Mouse (Mus musculus) lung, adult 2 months (tissue): Measurements from ENCODE around the gene Mylk2.

ENCODE experiments used
- CTCF ChIP-seq: fragments of 200-500 bp; IDR thresholded peaks from 2 replicates; pipeline ENCODE4 v1.5.1; 2011; ENCODE audit warnings: mild to moderate bottlenecking, low read length, control low read depth; ENCODE audit not compliant: insufficient read depth
- POLR2A ChIP-seq: fragments of 200-500 bp; IDR thresholded peaks from 2 replicates; pipeline ENCODE4 v1.6.1; 2011; ENCODE audit warnings: low read depth, mild to moderate bottlenecking, control low read depth, low read length, borderline replicate concordance; ENCODE audit errors: extremely low read depth

DNA sequence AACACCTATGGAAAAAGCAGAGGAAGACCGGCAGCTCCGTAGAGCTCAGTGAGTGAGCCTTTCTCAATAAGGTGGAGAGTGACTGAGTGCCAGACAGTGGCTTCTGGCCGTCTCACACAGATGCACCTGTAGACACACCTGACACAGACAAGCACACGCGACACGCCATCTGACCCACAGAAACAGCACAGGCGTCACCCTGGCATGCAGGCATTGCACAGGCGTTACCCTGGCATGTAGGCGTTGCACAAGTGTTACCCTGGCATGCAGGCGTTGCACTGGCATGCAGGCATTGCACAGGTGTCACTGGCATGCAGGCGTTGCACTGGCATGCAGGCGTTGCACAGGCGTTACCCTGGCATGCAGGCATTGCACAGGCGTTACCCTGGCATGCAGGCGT is 9.9 kb upstream of the Mylk2 start:
- TF ChIP-seq POLR2A, result no peak
- TF ChIP-seq CTCF, result no peak
